17 mouse cellular contexts compared by ENCODE assay signal in the genomic region with DNA sequence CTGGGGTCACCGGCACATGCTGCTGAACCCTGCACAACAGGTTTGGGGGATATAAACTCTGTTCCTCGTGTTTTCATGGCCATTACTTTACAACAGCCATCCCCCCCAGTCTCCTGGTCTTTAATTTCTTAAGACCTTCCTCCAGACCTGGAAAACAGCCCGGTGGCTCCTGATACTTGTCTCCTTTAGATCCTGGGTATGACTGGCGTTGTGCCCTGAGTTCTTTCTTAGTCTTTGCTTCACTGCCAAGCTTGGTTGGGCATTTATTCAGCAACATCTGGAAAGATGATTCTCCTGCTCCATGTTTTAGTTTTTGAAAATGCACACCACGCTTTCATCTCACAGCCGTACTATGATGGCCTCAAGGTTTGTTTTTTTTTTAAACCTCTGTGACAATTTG. TPM values are rescaled to one million over a fixed set of nuclear protein-coding genes. Genes with fewer than 3 reads are reported as not detected.
DNase-seq lines count a peak whose midpoint lies in the region; ATAC-seq lines count a peak whose summit lies in the region.
"Had no signal": no experiment of that assay in that cellular context is flagged by ENCODE, and none has a peak within 500 bp of the region (broad histone marks: within the 10 kb centered on the region; RNA-seq: fewer than 3 reads in every experiment).

No protein-coding gene starts in this region.

- 38% methylated on average over 6 of the region's 6 CpGs for WGBS in limb, embryonic 15.5 days

- ATAC-seq in limb, embryonic 15.5 days (ENCODE audit: insufficient number of reproducible peaks, low FRiP score, low TSS enrichment, low read depth): no peak
- ATAC-seq: forebrain, embryonic 14.5 days; intestine, embryonic 16.5 days had no signal

- no peak overlapping the region for H3K4me3 ChIP-seq in limb, embryonic 15.5 days
- H3K4me3 ChIP-seq: heart, embryonic 13.5 days; hindbrain, embryonic 15.5 days had no signal

- DNase-seq in adrenal gland, postnatal 10 days: peak; percentile 48
- DNase-seq in adrenal gland, postnatal 4 days (ENCODE audit: low spot score in 2 of 2): no peak
- peak; percentile 27 for DNase-seq in left cerebral cortex, postnatal 4 days
- DNase-seq in left cerebral cortex, adult 18-20 months (ENCODE audit: low spot score in 2 of 2): no peak
- peak; percentile 55 for DNase-seq in adipocyte (ENCODE audit: low spot score)
- no peak for DNase-seq in B cell, adult 2 months
- DNase-seq: adrenal gland, postnatal 14 days; cerebellum, adult 2 months; gastrocnemius, postnatal 36 days; heart, adult 11 months; heart, postnatal 36 days had no signal

- H3K36me3 ChIP-seq in limb, embryonic 15.5 days: no peaks in the 10 kb centered on the region
- H3K36me3 ChIP-seq: heart, embryonic 13.5 days; hindbrain, embryonic 15.5 days had no signal

- no peaks in the 10 kb centered on the region for H3K27me3 ChIP-seq in limb, embryonic 15.5 days
- H3K27me3 ChIP-seq: CH12.LX; heart, embryonic 13.5 days; hindbrain, embryonic 15.5 days had no signal

- 0 out of 2 replicates have a peak overlapping the region, but pooled peaks have one; percentile 5 for H3K27ac ChIP-seq in limb, embryonic 15.5 days
- H3K27ac ChIP-seq: heart, embryonic 13.5 days; hindbrain, embryonic 15.5 days had no signal

- peaks cover 10% of the 10 kb centered on the region for H3K4me1 ChIP-seq in limb, embryonic 15.5 days

- H3K4me2 ChIP-seq in limb, embryonic 15.5 days: no peak overlapping the region
- H3K4me2 ChIP-seq: heart, embryonic 13.5 days; hindbrain, embryonic 15.5 days had no signal

- intact Hi-C loops in left cerebral cortex, postnatal 4 days (cut with DNase I): no loop called here

- H3K9ac ChIP-seq in limb, embryonic 15.5 days: no peak overlapping the region
- H3K9ac ChIP-seq: heart, embryonic 13.5 days; hindbrain, embryonic 15.5 days had no signal

- no peaks in the 10 kb centered on the region for H3K9me3 ChIP-seq in limb, embryonic 15.5 days
- H3K9me3 ChIP-seq: hindbrain, embryonic 15.5 days had no signal

RNA-seq across cellular contexts. Expression of gene Ranbp9, which starts 38.2 kb away (rescaled TPM):
- 10 to 100 TPM; 53.1 to 59.9 TPM for total RNA-seq in adrenal gland, postnatal 10 days (2021)
- total RNA-seq in adrenal gland, postnatal 4 days (2021): 10 to 100 TPM; 57.0 to 62.2 TPM
- 10 to 100 TPM; 64.7 to 66.3 TPM for total RNA-seq in left cerebral cortex, postnatal 4 days (2021)
- total RNA-seq in left cerebral cortex, adult 18-20 months (2021): 100 to 1,000 TPM; 102 to 105 TPM
- 8.1 and 8.8 TPM in 2 replicates for polyA plus RNA-seq in limb, embryonic 15.5 days (2015; fragmentation: Nextera tagmentation; extraction: Ambion mirVana)

RNA-seq across cellular contexts. Expression of gene Mcur1, which starts 40.7 kb away (rescaled TPM):
- total RNA-seq in adrenal gland, postnatal 10 days (2021): 10 to 100 TPM; 66.3 to 83.1 TPM
- 10 to 100 TPM; 36.5 to 38.1 TPM for total RNA-seq in adrenal gland, postnatal 4 days (2021)
- total RNA-seq in left cerebral cortex, postnatal 4 days (2021): 1 to 10 TPM; 7.0 to 7.9 TPM
- 10 to 100 TPM; 17.1 to 17.9 TPM for total RNA-seq in left cerebral cortex, adult 18-20 months (2021)
- polyA plus RNA-seq in limb, embryonic 15.5 days (2015; fragmentation: Nextera tagmentation; extraction: Ambion mirVana): 12.7 and 15.4 TPM in 2 replicates

Comparison
In these comparisons a context has a peak if more than half of its experiments do, and no peak if none do; other contexts are left out.
1. DNase-seq: peak in adrenal gland, postnatal 10 days (single experiment), left cerebral cortex, postnatal 4 days (single experiment) and adipocyte (single experiment); none in adrenal gland, postnatal 4 days (0 of 2), left cerebral cortex, adult 18-20 months (0 of 2) and B cell, adult 2 months (0 of 2).